Mouse (Mus musculus): ENCODE results near the gene Atg13. TPM values are rescaled to one million over a fixed set of nuclear protein-coding genes. Genes with fewer than 3 reads are reported as not detected.

Gene Atg13
- total and polyA plus RNA-seq, 3 experiments = 8.5 to 34.8 (median 22.2) TPM

DNA sequence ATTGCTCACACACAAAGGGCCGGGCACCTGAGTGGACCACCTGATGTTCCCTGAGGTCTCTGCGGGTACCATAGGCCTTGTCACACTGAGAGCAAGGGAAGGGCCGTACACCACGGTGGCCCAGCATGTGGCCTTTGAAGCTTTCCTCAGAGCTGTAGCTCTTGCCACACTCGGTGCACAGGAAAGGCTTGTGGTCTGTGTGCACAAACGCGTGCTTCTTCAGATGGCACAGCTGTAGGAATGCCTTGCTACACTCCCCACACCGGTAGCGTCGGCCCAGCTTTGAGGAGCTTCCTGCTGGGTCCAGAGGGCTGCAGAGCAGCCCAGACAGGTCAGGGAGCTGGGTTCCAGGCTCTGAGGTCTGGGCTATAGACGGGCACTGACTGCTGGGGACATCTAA, 64.6 kb downstream of the Atg13 start:
- Histone ChIP-seq H3K36me3 (replicated peaks) (peaks cover 66% of the 10 kb centered on the region), H3K4me1 (ENCODE audit: insufficient read depth, low read depth, low read length) (peaks cover 51% of the 10 kb centered on the region), H3K4me3 (ENCODE audit: low read depth, low read length) (no peak overlapping the region), H3K27me3 (ENCODE audit: insufficient read depth, low read length) (no peaks in the 10 kb centered on the region), H3K9me3 (replicated peaks) (no peaks in the 10 kb centered on the region)
- no peak for ATAC-seq (ENCODE audit: extremely low read depth, insufficient number of reproducible peaks, low FRiP score, poor library complexity, severe bottlenecking)
- DNase-seq (ENCODE audit: low spot score) = no peak
- no peak for TF ChIP-seq TAL1 (conservative IDR thresholded peaks at IDR 0.05; ENCODE audit: low read depth, low read length)
- TF ChIP-seq GATA1 (IDR thresholded peaks at IDR 0.05; ENCODE audit: borderline replicate concordance, low read length) = no peak
- TF ChIP-seq POLR2AphosphoS5 (IDR thresholded peaks at IDR 0.05; ENCODE audit: insufficient replicate concordance, low read depth, low read length) = no peak
- no peak for TF ChIP-seq GATA2 (IDR thresholded peaks at IDR 0.05; ENCODE audit: borderline replicate concordance, low read depth, low read length)
- no peak for TF ChIP-seq CTCF (IDR thresholded peaks at IDR 0.05; ENCODE audit: low read depth, low read length)

DNA sequence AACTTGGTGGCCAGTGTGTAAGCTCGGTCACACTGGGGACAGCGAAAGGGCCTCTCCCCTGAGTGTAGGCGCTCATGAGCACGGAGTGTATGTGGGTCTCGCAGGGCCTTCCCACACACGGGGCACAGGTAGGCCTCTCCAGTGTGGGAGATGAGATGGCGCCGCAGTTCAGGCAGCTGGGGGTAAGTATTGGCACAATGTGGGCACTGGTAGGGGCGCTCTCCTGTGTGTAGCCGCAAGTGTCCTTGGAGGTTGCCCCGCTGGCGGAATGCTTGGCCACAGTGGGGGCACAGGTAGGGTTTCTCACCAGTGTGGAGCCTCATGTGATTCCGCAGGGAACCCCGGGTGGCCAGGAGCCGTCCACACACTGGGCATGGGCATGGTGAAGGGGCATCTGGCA, 65.0 kb downstream of the Atg13 start:
- ATAC-seq (ENCODE audit: extremely low read depth, insufficient number of reproducible peaks, low FRiP score, poor library complexity, severe bottlenecking) = no peak
- Histone ChIP-seq H3K4me1 (ENCODE audit: insufficient read depth, low read depth, low read length) (peaks cover 50% of the 10 kb centered on the region), H3K36me3 (replicated peaks) (peaks cover 66% of the 10 kb centered on the region), H3K27me3 (ENCODE audit: insufficient read depth, low read length) (no peaks in the 10 kb centered on the region), H3K9me3 (replicated peaks) (no peaks in the 10 kb centered on the region), H3K4me3 (ENCODE audit: low read depth, low read length) (no peak overlapping the region)
- no peak for DNase-seq (ENCODE audit: low spot score)
- TF ChIP-seq GATA2 (IDR thresholded peaks at IDR 0.05; ENCODE audit: borderline replicate concordance, low read depth, low read length) = no peak
- TF ChIP-seq POLR2AphosphoS5 (IDR thresholded peaks at IDR 0.05; ENCODE audit: insufficient replicate concordance, low read depth, low read length) = no peak
- TF ChIP-seq CTCF (IDR thresholded peaks at IDR 0.05; ENCODE audit: low read depth, low read length) = no peak
- no peak for TF ChIP-seq TAL1 (conservative IDR thresholded peaks at IDR 0.05; ENCODE audit: low read depth, low read length)
- TF ChIP-seq GATA1 (IDR thresholded peaks at IDR 0.05; ENCODE audit: borderline replicate concordance, low read length) = no peak

DNA sequence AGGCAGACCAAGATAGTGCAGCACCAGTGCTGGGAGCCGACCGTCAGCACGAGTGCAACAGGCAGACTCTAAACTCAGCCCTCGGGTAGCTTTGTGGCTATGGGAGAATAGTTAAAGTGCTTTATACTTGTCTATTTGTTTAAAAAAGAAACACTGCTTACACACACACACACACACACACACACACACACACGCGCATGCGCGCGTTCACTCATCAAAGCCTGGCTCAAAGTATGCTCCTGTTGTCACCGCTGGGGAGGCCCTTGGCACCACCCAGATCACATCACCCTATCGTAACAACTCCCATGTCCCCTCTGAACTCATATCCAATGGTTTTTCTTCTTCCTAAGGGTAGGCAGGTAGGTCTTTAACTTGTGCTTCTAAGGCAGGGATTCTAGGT, 66.4 kb downstream of the Atg13 start:
- DNase-seq (ENCODE audit: low spot score) (no peak), ATAC-seq (ENCODE audit: extremely low read depth, insufficient number of reproducible peaks, low FRiP score, poor library complexity, severe bottlenecking) (no peak)
- TF ChIP-seq CTCF (IDR thresholded peaks at IDR 0.05; ENCODE audit: low read depth, low read length) (no peak), POLR2AphosphoS5 (IDR thresholded peaks at IDR 0.05; ENCODE audit: insufficient replicate concordance, low read depth, low read length) (0 out of 2 replicates have a peak, but pooled peaks have one; percentile 5)
- H3K4me3 ChIP-seq (ENCODE audit: low read depth, low read length) = no peak overlapping the region
- H3K4me1 ChIP-seq (ENCODE audit: insufficient read depth, low read depth, low read length) = peaks cover 54% of the 10 kb centered on the region
- H3K36me3 ChIP-seq (replicated peaks) = peaks cover 66% of the 10 kb centered on the region
- H3K27me3 ChIP-seq (ENCODE audit: insufficient read depth, low read length) = no peaks in the 10 kb centered on the region
- H3K9me3 ChIP-seq (replicated peaks) = no peaks in the 10 kb centered on the region

- H3K36me3 ChIP-seq (replicated peaks) = peaks cover 64% of the 10 kb centered on the region
- ATAC-seq (ENCODE audit: extremely low read depth, insufficient number of reproducible peaks, low FRiP score, poor library complexity, severe bottlenecking) (no peak), DNase-seq (ENCODE audit: low spot score) (no peak)
- TF ChIP-seq POLR2AphosphoS5 (IDR thresholded peaks at IDR 0.05; ENCODE audit: insufficient replicate concordance, low read depth, low read length) = no peak
- no peak for TF ChIP-seq GATA1 (IDR thresholded peaks at IDR 0.05; ENCODE audit: borderline replicate concordance, low read length)
- no peak for TF ChIP-seq CTCF (IDR thresholded peaks at IDR 0.05; ENCODE audit: low read depth, low read length)
- no peak for TF ChIP-seq TAL1 (conservative IDR thresholded peaks at IDR 0.05; ENCODE audit: low read depth, low read length)
- TF ChIP-seq GATA2 (IDR thresholded peaks at IDR 0.05; ENCODE audit: borderline replicate concordance, low read depth, low read length) = no peak
- peaks cover 45% of the 10 kb centered on the region for H3K4me1 ChIP-seq (ENCODE audit: insufficient read depth, low read depth, low read length)
- H3K4me3 ChIP-seq (ENCODE audit: low read depth, low read length) = no peak overlapping the region
- H3K27me3 ChIP-seq (ENCODE audit: insufficient read depth, low read length) = no peaks in the 10 kb centered on the region
- no peaks in the 10 kb centered on the region for H3K9me3 ChIP-seq (replicated peaks)
Observed at GRCm38 (mm10) chr2:91642825-91643415, 67.5 kb downstream of the Atg13 start.

DNA sequence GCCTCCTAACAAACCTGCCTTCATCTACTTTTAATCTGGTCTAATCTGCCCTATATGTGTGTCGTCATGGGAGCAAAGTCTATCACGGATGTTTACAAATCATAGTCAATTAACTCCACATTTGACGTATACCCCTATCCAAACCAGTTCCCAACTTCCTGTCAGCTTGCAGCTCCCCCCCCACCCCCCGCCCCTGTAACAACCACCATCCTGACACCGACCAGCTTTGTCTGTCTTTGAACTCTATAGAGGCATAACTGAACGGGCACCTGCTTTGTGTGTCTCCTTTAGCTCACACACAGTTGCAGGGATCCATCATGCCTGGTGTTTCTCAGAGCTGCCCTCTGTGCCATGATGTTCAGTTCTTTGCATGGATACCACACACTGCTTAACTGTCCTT, 71.4 kb downstream of the Atg13 start:
- DNase-seq (ENCODE audit: low spot score) (no peak), ATAC-seq (ENCODE audit: extremely low read depth, insufficient number of reproducible peaks, low FRiP score, poor library complexity, severe bottlenecking) (no peak)
- Histone ChIP-seq H3K4me1 (ENCODE audit: insufficient read depth, low read depth, low read length) (peaks cover 55% of the 10 kb centered on the region), H3K36me3 (replicated peaks) (peaks cover 24% of the 10 kb centered on the region), H3K9me3 (replicated peaks) (no peaks in the 10 kb centered on the region), H3K27me3 (ENCODE audit: insufficient read depth, low read length) (no peaks in the 10 kb centered on the region), H3K4me3 (ENCODE audit: low read depth, low read length) (no peak overlapping the region)
- TF ChIP-seq GATA2 (IDR thresholded peaks at IDR 0.05; ENCODE audit: borderline replicate concordance, low read depth, low read length) = no peak
- TF ChIP-seq GATA1 (IDR thresholded peaks at IDR 0.05; ENCODE audit: borderline replicate concordance, low read length) = no peak
- no peak for TF ChIP-seq POLR2AphosphoS5 (IDR thresholded peaks at IDR 0.05; ENCODE audit: insufficient replicate concordance, low read depth, low read length)
- no peak for TF ChIP-seq TAL1 (conservative IDR thresholded peaks at IDR 0.05; ENCODE audit: low read depth, low read length)
- no peak for TF ChIP-seq CTCF (IDR thresholded peaks at IDR 0.05; ENCODE audit: low read depth, low read length)

DNA sequence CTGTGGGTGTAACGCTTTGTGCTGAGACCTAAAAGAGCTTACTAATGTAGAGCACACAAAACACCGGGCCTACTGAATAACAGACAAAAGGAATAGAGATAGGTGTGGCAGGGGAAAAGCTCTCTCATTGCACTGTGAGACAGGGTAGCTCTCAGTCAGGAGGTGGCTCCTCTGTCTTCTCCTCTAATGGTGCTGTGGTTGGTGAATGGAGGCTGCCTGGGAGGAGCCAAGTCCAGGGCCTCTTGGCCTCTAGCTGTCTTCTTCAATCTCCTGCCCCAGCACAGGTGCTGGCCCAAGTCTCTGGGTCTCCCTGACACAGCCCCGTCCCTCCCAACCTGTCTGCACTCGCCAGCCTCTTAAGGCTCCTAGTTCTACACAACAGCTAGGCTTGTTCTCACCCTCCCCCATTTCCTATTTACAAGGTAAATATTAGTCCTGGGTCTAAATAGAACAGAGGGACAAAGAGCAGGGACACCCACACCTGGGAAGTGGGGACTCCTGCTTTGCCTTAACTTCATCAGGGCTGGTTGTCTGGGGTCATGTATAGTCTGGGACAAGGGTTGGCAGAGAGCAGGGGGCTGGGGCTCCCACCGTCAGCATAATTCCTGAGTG, 73.5 kb downstream of the Atg13 start:
- H3K27me3 ChIP-seq (ENCODE audit: insufficient read depth, low read length) = no peaks in the 10 kb centered on the region
- ATAC-seq (ENCODE audit: extremely low read depth, insufficient number of reproducible peaks, low FRiP score, poor library complexity, severe bottlenecking) = no peak
- peaks cover 4% of the 10 kb centered on the region for H3K36me3 ChIP-seq (replicated peaks)
- peaks cover 61% of the 10 kb centered on the region for H3K4me1 ChIP-seq (ENCODE audit: insufficient read depth, low read depth, low read length)
- peak; percentile 30 for DNase-seq (ENCODE audit: low spot score)
- no peaks in the 10 kb centered on the region for H3K9me3 ChIP-seq (replicated peaks)
- H3K4me3 ChIP-seq (ENCODE audit: low read depth, low read length) = no peak overlapping the region; the same call in 1 of the 2 replicates
- TF ChIP-seq TAL1 (conservative IDR thresholded peaks at IDR 0.05; ENCODE audit: low read depth, low read length) (no peak), GATA2 (IDR thresholded peaks at IDR 0.05; ENCODE audit: borderline replicate concordance, low read depth, low read length) (no peak), CTCF (IDR thresholded peaks at IDR 0.05; ENCODE audit: low read depth, low read length) (no peak), GATA1 (IDR thresholded peaks at IDR 0.05; ENCODE audit: borderline replicate concordance, low read length) (no peak)

Measured in G1E (cell line).